Mouse (Mus musculus): ENCODE measurements around the gene Gper1.

DNA sequence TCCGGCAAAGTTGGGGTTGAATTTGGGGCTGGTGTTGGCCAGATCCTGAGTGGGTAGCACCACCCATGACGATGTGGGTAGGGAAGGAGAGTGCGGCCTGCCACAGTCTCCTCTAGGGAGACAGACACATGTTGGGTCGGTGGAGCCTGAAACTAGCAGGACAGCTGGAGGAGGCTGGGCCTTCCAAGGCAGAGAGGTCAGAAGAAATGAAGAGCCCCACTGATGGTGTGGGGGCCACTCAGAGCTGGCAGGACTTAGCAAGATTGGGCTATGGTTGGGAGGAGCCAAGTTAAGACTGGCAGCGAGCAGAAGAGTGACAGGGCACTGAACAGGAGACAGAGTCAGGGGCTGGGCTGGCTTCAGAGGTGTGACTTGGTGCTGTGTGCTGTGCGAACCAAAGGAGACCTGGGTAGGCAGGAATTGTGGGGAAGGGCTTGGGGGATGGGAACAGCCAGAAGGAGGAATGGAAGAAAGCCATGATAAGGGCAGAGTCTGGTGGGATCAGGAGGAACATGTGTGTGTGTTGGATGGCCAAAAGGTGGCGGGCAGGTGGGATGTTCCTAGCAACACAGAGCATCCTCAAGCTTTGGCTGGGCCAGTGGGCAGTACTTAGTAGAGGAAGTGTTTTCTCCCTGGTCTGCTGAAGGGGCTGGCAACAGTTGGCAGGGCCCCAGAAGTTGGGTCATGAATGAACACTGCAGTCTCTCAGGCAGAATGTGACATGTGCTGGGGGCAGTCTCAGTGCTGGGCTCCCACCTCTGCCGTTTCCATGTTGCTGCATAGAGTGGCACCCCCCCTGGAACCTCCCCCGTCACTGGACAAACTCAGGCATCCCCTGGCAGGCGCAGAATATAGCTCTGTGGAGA is 35.4 kb upstream of the Gper1 start:
- TF ChIP-seq CTCF (IDR thresholded peaks at IDR 0.05; ENCODE audit: control insufficient read depth, insufficient read depth, low read length): no peak
- TF ChIP-seq POLR2A (IDR thresholded peaks at IDR 0.05; ENCODE audit: borderline replicate concordance, control insufficient read depth, low read depth, low read length): no peak
